ENCODE assay signal across 25 mouse cellular contexts in the genomic region with DNA sequence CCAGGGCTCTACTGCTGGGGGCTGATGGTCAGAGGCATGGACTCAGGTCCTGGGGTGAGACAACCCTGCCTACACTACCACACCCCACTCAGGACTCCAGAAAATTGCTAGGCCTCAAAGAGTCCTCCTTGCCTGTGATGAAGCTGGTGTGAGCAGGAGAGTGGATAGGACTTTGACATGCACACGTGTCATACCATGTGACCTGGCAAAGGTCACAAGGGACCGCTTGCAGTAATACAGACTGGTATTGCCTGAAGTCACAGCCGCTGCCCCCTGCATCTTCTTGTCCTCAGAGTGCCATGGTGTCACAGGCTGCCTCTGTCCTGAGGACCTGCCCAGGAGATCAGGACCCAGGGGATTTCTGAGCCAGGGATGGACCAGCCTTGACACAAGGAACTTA. TPM values are rescaled to one million over a fixed set of nuclear protein-coding genes. Genes with fewer than 3 reads are reported as not detected.
A peak's percentile ranks its signal among the peaks of the same experiment; 100 is the strongest.
DNase-seq lines count a peak whose midpoint lies in the region; ATAC-seq lines count a peak whose summit lies in the region.
"Had no signal": no experiment of that assay in that cellular context is flagged by ENCODE, and none has a peak within 500 bp of the region (broad histone marks: within the 10 kb centered on the region; RNA-seq: fewer than 3 reads in every experiment).

No protein-coding gene starts in this region.

- peaks cover 11% of the 10 kb centered on the region; the same call in 1 of the 2 replicates for H3K27me3 ChIP-seq in forebrain, embryonic 10.5 days (ENCODE audit: poor library complexity, severe bottlenecking)
- no peaks in the 10 kb centered on the region for H3K27me3 ChIP-seq in forebrain, embryonic 14.5 days (replicated peaks; ENCODE audit: control insufficient read depth, insufficient read depth, low read length)
- H3K27me3 ChIP-seq in kidney, embryonic 16.5 days (ENCODE audit: insufficient read depth, low read length) = peaks cover 5% of the 10 kb centered on the region; the same call in 1 of the 2 replicates
- peaks cover 37% of the 10 kb centered on the region; the same call in 1 of the 2 replicates for H3K27me3 ChIP-seq in limb, embryonic 10.5 days (ENCODE audit: low read depth, poor library complexity, severe bottlenecking)
- peaks cover 9% of the 10 kb centered on the region; the same call in 1 of the 2 replicates for H3K27me3 ChIP-seq in neural tube, embryonic 15.5 days (replicated peaks)

- no peak overlapping the region for H3K9ac ChIP-seq in forebrain, embryonic 14.5 days (ENCODE audit: low read length)
- H3K9ac ChIP-seq in kidney, embryonic 16.5 days (replicated peaks; ENCODE audit: low read length) = no peak overlapping the region
- H3K9ac ChIP-seq in neural tube, embryonic 15.5 days (replicated peaks) = no peak overlapping the region
- H3K9ac ChIP-seq: embryonic facial prominence, embryonic 15.5 days; heart, embryonic 12.5 days; hindbrain, embryonic 12.5 days; neural tube, embryonic 12.5 days had no signal

- no peaks in the 10 kb centered on the region for H3K9me3 ChIP-seq in forebrain, embryonic 10.5 days
- H3K9me3 ChIP-seq in forebrain, embryonic 14.5 days (replicated peaks; ENCODE audit: control insufficient read depth, low read length) = no peaks in the 10 kb centered on the region
- H3K9me3 ChIP-seq in kidney, embryonic 16.5 days (ENCODE audit: low read length) = no peaks in the 10 kb centered on the region
- no peaks in the 10 kb centered on the region for H3K9me3 ChIP-seq in limb, embryonic 10.5 days (replicated peaks)
- H3K9me3 ChIP-seq in neural tube, embryonic 15.5 days (replicated peaks) = no peaks in the 10 kb centered on the region
- H3K9me3 ChIP-seq: embryonic facial prominence, embryonic 15.5 days; heart, embryonic 12.5 days; hindbrain, embryonic 12.5 days; neural tube, embryonic 12.5 days had no signal

- ATAC-seq in forebrain, embryonic 14.5 days = no peak
- no peak for ATAC-seq in kidney, embryonic 16.5 days (ENCODE audit: low FRiP score, low TSS enrichment)
- ATAC-seq in neural tube, embryonic 15.5 days (ENCODE audit: low FRiP score) = no peak
- ATAC-seq: activated CD4-positive, CD25-positive, alpha-beta regulatory T cell, adult 4 months; CD4-positive, CD25-positive, alpha-beta regulatory T cell, adult 4 months had no signal

- no peak for DNase-seq in forebrain, embryonic 10.5 days (ENCODE audit: extremely low spot score, low spot score)
- DNase-seq in forebrain, embryonic 14.5 days (ENCODE audit: low spot score) = no peak
- DNase-seq in kidney, adult 9 months = peak; percentile 39
- no peak for DNase-seq in limb, embryonic 10.5 days (ENCODE audit: low spot score)
- DNase-seq in adipocyte (ENCODE audit: low spot score) = no peak
- no peak for DNase-seq in cerebellum, adult 8-10 months
- DNase-seq: adrenal gland, postnatal 14 days; cerebellum, adult 18-20 months; cerebellum, postnatal 36 days; heart, postnatal 14 days; layer of hippocampus, adult 9-11 months; left cerebral cortex, postnatal 4 days; lung, adult 18-20 months; lung, postnatal 14 days; spleen, adult 18-20 months; thymus, postnatal 25 days had no signal

- H3K36me3 ChIP-seq in forebrain, embryonic 10.5 days (replicated peaks) = no peaks in the 10 kb centered on the region
- H3K36me3 ChIP-seq in forebrain, embryonic 14.5 days (ENCODE audit: control insufficient read depth, insufficient read depth, low read length) = no peaks in the 10 kb centered on the region
- H3K36me3 ChIP-seq in kidney, embryonic 16.5 days (ENCODE audit: insufficient read depth, low read length) = no peaks in the 10 kb centered on the region
- no peaks in the 10 kb centered on the region for H3K36me3 ChIP-seq in limb, embryonic 10.5 days
- H3K36me3 ChIP-seq in neural tube, embryonic 15.5 days = no peaks in the 10 kb centered on the region
- H3K36me3 ChIP-seq: embryonic facial prominence, embryonic 15.5 days; heart, embryonic 12.5 days; hindbrain, embryonic 12.5 days; neural tube, embryonic 12.5 days had no signal

- H3K4me2 ChIP-seq in forebrain, embryonic 14.5 days (ENCODE audit: low read length) = no peak overlapping the region
- no peak overlapping the region for H3K4me2 ChIP-seq in kidney, embryonic 16.5 days (replicated peaks; ENCODE audit: low read depth, low read length)
- no peak overlapping the region for H3K4me2 ChIP-seq in neural tube, embryonic 15.5 days
- H3K4me2 ChIP-seq: embryonic facial prominence, embryonic 15.5 days; heart, embryonic 12.5 days; hindbrain, embryonic 12.5 days; neural tube, embryonic 12.5 days had no signal

- peaks cover 39% of the 10 kb centered on the region for H3K4me1 ChIP-seq in forebrain, embryonic 10.5 days
- peaks cover 7% of the 10 kb centered on the region for H3K4me1 ChIP-seq in forebrain, embryonic 14.5 days (ENCODE audit: control insufficient read depth, insufficient read depth, low read length)
- peaks cover 18% of the 10 kb centered on the region; the same call in 1 of the 2 replicates for H3K4me1 ChIP-seq in kidney, embryonic 16.5 days (ENCODE audit: insufficient read depth, low read length)
- peaks cover 65% of the 10 kb centered on the region for H3K4me1 ChIP-seq in limb, embryonic 10.5 days
- H3K4me1 ChIP-seq in neural tube, embryonic 15.5 days = peaks cover 28% of the 10 kb centered on the region
- H3K4me1 ChIP-seq: embryonic facial prominence, embryonic 15.5 days; heart, embryonic 12.5 days had no signal

- WGBS in forebrain, embryonic 10.5 days = 90% methylated on average over 3 of the region's 3 CpGs
- WGBS in forebrain, embryonic 14.5 days = 94% methylated on average over 3 of the region's 3 CpGs
- WGBS in kidney, embryonic 16.5 days = 71% methylated on average over 3 of the region's 3 CpGs
- WGBS in limb, embryonic 10.5 days = 86% methylated on average over 3 of the region's 3 CpGs
- WGBS in neural tube, embryonic 15.5 days = 63% methylated on average over 3 of the region's 3 CpGs

- H3K4me3 ChIP-seq in forebrain, embryonic 10.5 days = no peak overlapping the region
- H3K4me3 ChIP-seq in forebrain, embryonic 14.5 days (ENCODE audit: low read depth, low read length) = no peak overlapping the region
- no peak overlapping the region for H3K4me3 ChIP-seq in kidney, embryonic 16.5 days (ENCODE audit: low read length)
- no peak overlapping the region for H3K4me3 ChIP-seq in limb, embryonic 10.5 days
- no peak overlapping the region for H3K4me3 ChIP-seq in neural tube, embryonic 15.5 days (replicated peaks)
- H3K4me3 ChIP-seq: embryonic facial prominence, embryonic 15.5 days; heart, embryonic 12.5 days; hindbrain, embryonic 12.5 days; left cerebral cortex, adult 2 months; neural tube, embryonic 12.5 days had no signal

- H3K27ac ChIP-seq in forebrain, embryonic 10.5 days = peak overlapping the region; percentile 63; the same call in 1 of the 2 replicates
- no peak overlapping the region for H3K27ac ChIP-seq in forebrain, embryonic 14.5 days (ENCODE audit: low read depth, low read length)
- H3K27ac ChIP-seq in kidney, embryonic 16.5 days (ENCODE audit: low read length) = no peak overlapping the region
- peak overlapping the region; percentile 42 for H3K27ac ChIP-seq in limb, embryonic 10.5 days
- peak overlapping the region; percentile 45 for H3K27ac ChIP-seq in neural tube, embryonic 15.5 days (replicated peaks)
- H3K27ac ChIP-seq: embryonic facial prominence, embryonic 15.5 days; hindbrain, embryonic 12.5 days; left cerebral cortex, adult 2 months had no signal

RNA-seq across cellular contexts. Expression of a gene that starts 24.7 kb away (rescaled TPM):
- not detected in 2 replicates for polyA plus RNA-seq in forebrain, embryonic 10.5 days (2016; fragmentation: Nextera tagmentation; extraction: Ambion mirVana)
- polyA plus RNA-seq in forebrain, embryonic 14.5 days (2014; fragmentation: Nextera tagmentation; extraction: Ambion mirVana) = 0.09 and 0.12 TPM in 2 replicates
- polyA plus RNA-seq in kidney, embryonic 16.5 days (2015; fragmentation: Nextera tagmentation; extraction: Ambion mirVana) = 0.13 and 0.19 TPM in 2 replicates
- polyA plus RNA-seq in limb, embryonic 10.5 days (2016; fragmentation: Nextera tagmentation; extraction: Ambion mirVana) = not detected in 2 replicates
- 0.06 and 0.20 TPM in 2 replicates for polyA plus RNA-seq in neural tube, embryonic 15.5 days (2015; fragmentation: Nextera tagmentation; extraction: Ambion mirVana)
- polyA plus RNA-seq: activated CD4-positive, CD25-positive, alpha-beta regulatory T cell, adult 4 months; CD4-positive, CD25-positive, alpha-beta regulatory T cell, adult 4 months had no signal

RNA-seq across cellular contexts. Expression of a gene that starts 52.0 kb away (rescaled TPM):
- polyA plus RNA-seq in forebrain, embryonic 10.5 days (2016; fragmentation: Nextera tagmentation; extraction: Ambion mirVana) = 0.55 and 0.89 TPM in 2 replicates
- polyA plus RNA-seq in forebrain, embryonic 14.5 days (2014; fragmentation: Nextera tagmentation; extraction: Ambion mirVana) = 40.0 and 49.0 TPM in 2 replicates
- 0.67 and 0.91 TPM in 2 replicates for polyA plus RNA-seq in kidney, embryonic 16.5 days (2015; fragmentation: Nextera tagmentation; extraction: Ambion mirVana)
- polyA plus RNA-seq in limb, embryonic 10.5 days (2016; fragmentation: Nextera tagmentation; extraction: Ambion mirVana) = not detected in 2 replicates
- 69.0 and 84.0 TPM in 2 replicates for polyA plus RNA-seq in neural tube, embryonic 15.5 days (2015; fragmentation: Nextera tagmentation; extraction: Ambion mirVana)
- polyA plus RNA-seq: activated CD4-positive, CD25-positive, alpha-beta regulatory T cell, adult 4 months; CD4-positive, CD25-positive, alpha-beta regulatory T cell, adult 4 months had no signal

Comparison
In these comparisons a context has a peak if more than half of its experiments do, and no peak if none do; other contexts are left out.
1. H3K27ac ChIP-seq: peak in forebrain, embryonic 10.5 days (single experiment), limb, embryonic 10.5 days (single experiment) and neural tube, embryonic 15.5 days (single experiment); none in forebrain, embryonic 14.5 days (single experiment) and kidney, embryonic 16.5 days (single experiment).
2. RNA of a gene that starts 52.0 kb away (polyA plus RNA-seq): 69.0 to 84.0 TPM in neural tube, embryonic 15.5 days and 40.0 to 49.0 TPM in forebrain, embryonic 14.5 days; 0.55 to 0.89 TPM in forebrain, embryonic 10.5 days, 0.67 to 0.91 TPM in kidney, embryonic 16.5 days and not detected in limb, embryonic 10.5 days; every median in the first group is over 10 times any median in the second.